In the genomic region with DNA sequence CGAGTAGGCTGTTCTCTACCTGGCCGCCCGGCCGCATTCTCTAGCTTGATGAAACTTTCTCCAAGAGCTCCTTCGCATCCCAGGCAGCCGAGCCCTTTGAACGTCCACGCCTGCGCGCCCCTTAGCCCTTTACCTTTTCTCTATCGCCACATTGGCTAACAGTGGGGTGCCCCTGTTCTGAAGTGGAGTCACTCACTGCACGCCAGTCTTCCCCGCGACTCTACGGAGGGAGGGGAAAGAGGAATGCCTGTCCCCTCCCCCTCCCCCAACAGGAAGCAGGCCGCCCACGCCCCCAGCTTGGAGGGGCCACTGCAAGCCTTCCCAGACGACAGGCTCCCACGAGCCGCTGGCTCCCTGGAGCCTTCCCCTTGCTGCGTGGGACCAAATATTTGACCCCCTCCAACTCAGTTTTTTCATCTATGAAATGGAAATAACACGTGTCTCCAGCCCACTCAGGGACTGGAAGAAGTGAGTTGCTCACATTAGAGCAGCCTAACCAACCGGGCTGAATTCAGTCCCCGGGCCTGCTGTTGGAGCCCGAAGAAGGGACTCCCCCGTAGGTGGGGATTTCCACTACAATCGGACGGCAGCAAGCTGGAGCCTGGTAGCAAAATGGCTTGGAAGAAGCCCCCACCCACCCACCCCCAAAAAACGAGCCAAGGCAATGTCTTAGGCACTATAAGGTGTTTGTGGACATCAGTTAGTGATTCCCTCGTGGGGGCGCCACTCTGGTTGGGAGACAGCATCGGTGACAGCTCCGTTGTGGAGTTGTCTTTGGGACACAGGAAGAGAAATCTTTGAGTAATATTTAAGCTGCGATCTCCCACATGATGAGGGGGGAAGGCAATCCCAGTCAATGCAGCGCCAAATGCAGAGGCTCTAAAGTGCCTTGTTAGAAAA, we compare ENCODE assay signal across 8 mouse cellular contexts. TPM values are rescaled to one million over a fixed set of nuclear protein-coding genes. Genes with fewer than 3 reads are reported as not detected.
DNase-seq lines count a peak whose midpoint lies in the region; ATAC-seq and TF ChIP-seq lines count a peak whose summit lies in the region.

A gene (minus strand): TSS at position 206 of the 900 bp plus-strand sequence.

- peaks cover 18% of the 10 kb centered on the region for H3K4me1 ChIP-seq in heart, adult 2 months (ENCODE audit: control insufficient read depth, insufficient read depth, low read length)
- H3K4me1 ChIP-seq in kidney, embryonic 15.5 days: peaks cover 67% of the 10 kb centered on the region
- H3K4me1 ChIP-seq in liver, embryonic 16.5 days (ENCODE audit: control insufficient read depth, low read depth, low read length): peaks cover 69% of the 10 kb centered on the region
- peaks cover 26% of the 10 kb centered on the region; the same call in 1 of the 2 replicates for H3K4me1 ChIP-seq in neural tube, embryonic 14.5 days (ENCODE audit: control insufficient read depth, insufficient read depth, low read length)

- no peak for DNase-seq in layer of hippocampus, adult 2 months (ENCODE audit: low spot score in 2 of 2)
- DNase-seq in layer of hippocampus, adult 9-10 months (ENCODE audit: low spot score): no peak
- DNase-seq in brain, embryonic 14.5 days (ENCODE audit: low read depth): peak; percentile 31
- peak in 1 of 2 experiments; percentile 45 for DNase-seq in heart, adult 2 months
- DNase-seq in embryo, embryonic 10 days (ENCODE audit: low spot score): no peak

- H3K4me3 ChIP-seq in layer of hippocampus, adult 2 months: peak within 1 kb of the TSS; percentile 87
- H3K4me3 ChIP-seq in heart, adult 2 months: peak within 1 kb of the TSS; percentile 74
- peak within 1 kb of the TSS; percentile 75 for H3K4me3 ChIP-seq in kidney, embryonic 15.5 days (replicated peaks)
- H3K4me3 ChIP-seq in liver, embryonic 16.5 days (ENCODE audit: low read depth, low read length): peak within 1 kb of the TSS; percentile 87
- peak within 1 kb of the TSS; percentile 68 for H3K4me3 ChIP-seq in neural tube, embryonic 14.5 days (ENCODE audit: low read depth, low read length)

- peak; percentile 14; the same call in 1 of the 2 replicates for TF ChIP-seq CTCF in layer of hippocampus, adult 2 months (conservative IDR thresholded peaks at IDR 0.05)
- TF ChIP-seq CTCF in brain, embryonic 14.5 days (IDR thresholded peaks at IDR 0.05; ENCODE audit: borderline replicate concordance, extremely low read depth, insufficient read depth, insufficient read length): no peak
- TF ChIP-seq CTCF in heart, adult 2 months (IDR thresholded peaks at IDR 0.05): peak; percentile 4; the same call in 1 of the 2 replicates

- H3K36me3 ChIP-seq in heart, adult 2 months (ENCODE audit: control insufficient read depth, insufficient read depth, low read length): no peaks in the 10 kb centered on the region
- H3K36me3 ChIP-seq in kidney, embryonic 15.5 days: no peaks in the 10 kb centered on the region
- H3K36me3 ChIP-seq in liver, embryonic 16.5 days (ENCODE audit: control insufficient read depth, insufficient read depth): no peaks in the 10 kb centered on the region
- no peaks in the 10 kb centered on the region for H3K36me3 ChIP-seq in neural tube, embryonic 14.5 days (ENCODE audit: control insufficient read depth, insufficient read depth, low read length)

- H3K4me2 ChIP-seq in kidney, embryonic 15.5 days: peak within 1 kb of the TSS; percentile 95
- peak within 1 kb of the TSS; percentile 95 for H3K4me2 ChIP-seq in liver, embryonic 16.5 days (ENCODE audit: low read depth, low read length)
- peak within 1 kb of the TSS; percentile 90 for H3K4me2 ChIP-seq in neural tube, embryonic 14.5 days (ENCODE audit: low read depth, low read length)

- intact Hi-C loops in heart, adult 2 months (cut with DNase I): loop anchor here (5.0 kb wide), 1 partner anchor 125 kb away; a partner anchor contains a TSS

- H3K27ac ChIP-seq in layer of hippocampus, adult 2 months: peak within 1 kb of the TSS; percentile 98
- peak within 1 kb of the TSS; percentile 98 for H3K27ac ChIP-seq in heart, adult 2 months
- H3K27ac ChIP-seq in kidney, embryonic 15.5 days: peak within 1 kb of the TSS; percentile 89
- peak within 1 kb of the TSS; percentile 92 for H3K27ac ChIP-seq in liver, embryonic 16.5 days (ENCODE audit: low read length)
- peak within 1 kb of the TSS; percentile 22; the same call in 1 of the 2 replicates for H3K27ac ChIP-seq in neural tube, embryonic 14.5 days (ENCODE audit: low read depth, low read length)

- H3K79me2 ChIP-seq in heart, adult 2 months (replicated peaks; ENCODE audit: control insufficient read depth, insufficient read depth, low read length): peaks cover 4% of the 10 kb centered on the region

- no peaks in the 10 kb centered on the region for H3K9me3 ChIP-seq in kidney, embryonic 15.5 days (replicated peaks)
- H3K9me3 ChIP-seq in liver, embryonic 16.5 days (replicated peaks; ENCODE audit: control insufficient read depth, low read length): no peaks in the 10 kb centered on the region
- H3K9me3 ChIP-seq in neural tube, embryonic 14.5 days (ENCODE audit: control insufficient read depth, low read length): no peaks in the 10 kb centered on the region

- no peaks in the 10 kb centered on the region for H3K27me3 ChIP-seq in heart, adult 2 months (ENCODE audit: control insufficient read depth, insufficient read depth, low read length)
- no peaks in the 10 kb centered on the region for H3K27me3 ChIP-seq in kidney, embryonic 15.5 days
- peaks cover 9% of the 10 kb centered on the region for H3K27me3 ChIP-seq in liver, embryonic 16.5 days (ENCODE audit: control insufficient read depth, insufficient read depth, low read depth, low read length)
- H3K27me3 ChIP-seq in neural tube, embryonic 14.5 days (ENCODE audit: control insufficient read depth, insufficient read depth, low read length): peaks cover 19% of the 10 kb centered on the region

- no peak for TF ChIP-seq POLR2A in brain, embryonic 14.5 days (IDR thresholded peaks at IDR 0.05; ENCODE audit: borderline replicate concordance, extremely low read depth, insufficient read depth, insufficient read length, poor library complexity, severe bottlenecking)
- peak; percentile 36; the same call in 1 of the 2 replicates for TF ChIP-seq POLR2A in heart, adult 2 months (IDR thresholded peaks at IDR 0.05; ENCODE audit: insufficient read depth, low read depth, low read length)

- ATAC-seq in kidney, embryonic 15.5 days (replicated peaks; ENCODE audit: low FRiP score): peak; percentile 20
- peak; percentile 8 for ATAC-seq in liver, embryonic 16.5 days (ENCODE audit: low read depth)
- peak; percentile 5; the same call in 1 of the 2 replicates for ATAC-seq in neural tube, embryonic 14.5 days (ENCODE audit: low read depth)

- 2% methylated on average over 35 of the region's 35 CpGs for WGBS in heart, adult 2 months
- 2% methylated on average over 35 of the region's 35 CpGs for WGBS in kidney, embryonic 15.5 days
- WGBS in liver, embryonic 16.5 days (ENCODE audit: insufficient replicate concordance): 1% methylated on average over 35 of the region's 35 CpGs
- WGBS in neural tube, embryonic 14.5 days: under 1% methylated on average over 35 of the region's 35 CpGs

- TF ChIP-seq EP300 in heart, adult 2 months (IDR thresholded peaks at IDR 0.05; ENCODE audit: insufficient read depth, low read depth, low read length): 0 out of 2 replicates have a peak, but pooled peaks have one; percentile 16

- peak within 1 kb of the TSS; percentile 91 for H3K9ac ChIP-seq in heart, adult 2 months (ENCODE audit: low read depth, low read length)
- peak within 1 kb of the TSS; percentile 65 for H3K9ac ChIP-seq in kidney, embryonic 15.5 days
- peak within 1 kb of the TSS; percentile 82 for H3K9ac ChIP-seq in liver, embryonic 16.5 days (ENCODE audit: low read depth, low read length)
- peak within 1 kb of the TSS; percentile 67 for H3K9ac ChIP-seq in neural tube, embryonic 14.5 days (replicated peaks; ENCODE audit: low read depth, low read length)

RNA-seq across cellular contexts. Expression of the gene that starts here (rescaled TPM):
- 10 to 100 TPM; 19.9 to 21.6 TPM for total RNA-seq in layer of hippocampus, adult 2 months (2021)
- polyA plus RNA-seq in brain, embryonic 14.5 days (2012; rRNA removed): 10.2 and 13.5 TPM in 2 replicates
- total RNA-seq in heart, adult 2 months (2021): 10 to 100 TPM; 21.6 to 22.5 TPM
- polyA plus RNA-seq in heart, adult 2 months (2012; rRNA removed): 19.3 and 20.1 TPM in 2 replicates
- polyA plus RNA-seq in kidney, embryonic 15.5 days (2015; fragmentation: Nextera tagmentation; extraction: Ambion mirVana): 18.6 and 19.4 TPM in 2 replicates
- polyA plus RNA-seq in liver, embryonic 16.5 days (2015; fragmentation: Nextera tagmentation; extraction: Ambion mirVana): 5.1 and 6.1 TPM in 2 replicates
- polyA plus RNA-seq in neural tube, embryonic 14.5 days (2014; fragmentation: Nextera tagmentation; extraction: Ambion mirVana): 6.4 and 8.5 TPM in 2 replicates

Comparison
In these comparisons a context has a peak if more than half of its experiments do, and no peak if none do; other contexts are left out.
1. H3K27ac ChIP-seq: peak in every context shown above with its lines; median percentile 98 in layer of hippocampus, adult 2 months; 98 in heart, adult 2 months; 92 in liver, embryonic 16.5 days; 89 in kidney, embryonic 15.5 days; 22 in neural tube, embryonic 14.5 days.